Mouse (Mus musculus): ENCODE data around the gene Sae1.

DNA sequence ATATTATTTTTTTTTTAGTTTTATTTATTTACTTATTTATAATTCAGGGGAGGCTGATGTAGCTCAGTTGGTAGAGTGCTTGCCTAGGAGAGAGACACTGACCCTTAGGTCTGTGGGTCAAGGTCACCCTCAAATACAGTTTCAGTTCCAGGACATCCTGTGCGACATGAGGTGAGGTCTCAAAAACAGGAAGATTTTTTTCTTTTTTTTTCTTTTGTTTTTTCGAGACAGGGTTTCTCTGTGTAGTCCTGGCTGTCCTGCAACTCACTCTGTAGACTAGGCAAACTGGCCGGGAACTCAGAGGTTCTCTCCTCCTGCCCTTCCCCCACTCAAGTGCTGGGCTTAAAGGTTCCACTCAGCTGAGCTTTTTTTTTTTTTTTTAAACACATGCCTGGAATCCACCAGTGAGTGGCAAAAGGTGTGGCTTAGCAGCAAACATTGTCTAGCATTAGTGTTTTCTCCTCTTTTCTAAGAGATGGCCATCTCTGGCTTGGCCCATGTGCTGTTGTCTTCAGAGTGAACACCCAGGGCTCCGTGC, 72.3 kb downstream of the Sae1 start:
- TF ChIP-seq CTCF (IDR thresholded peaks at IDR 0.05; ENCODE audit: borderline replicate concordance, extremely low read depth, insufficient read depth, insufficient read length), result no peak
- no peak for TF ChIP-seq POLR2A (IDR thresholded peaks at IDR 0.05; ENCODE audit: borderline replicate concordance, extremely low read depth, insufficient read depth, insufficient read length, poor library complexity, severe bottlenecking)

Measured in brain, embryonic 14.5 days (tissue).